Comparison of ENCODE assay signal across 26 mouse cellular contexts in the genomic region with DNA sequence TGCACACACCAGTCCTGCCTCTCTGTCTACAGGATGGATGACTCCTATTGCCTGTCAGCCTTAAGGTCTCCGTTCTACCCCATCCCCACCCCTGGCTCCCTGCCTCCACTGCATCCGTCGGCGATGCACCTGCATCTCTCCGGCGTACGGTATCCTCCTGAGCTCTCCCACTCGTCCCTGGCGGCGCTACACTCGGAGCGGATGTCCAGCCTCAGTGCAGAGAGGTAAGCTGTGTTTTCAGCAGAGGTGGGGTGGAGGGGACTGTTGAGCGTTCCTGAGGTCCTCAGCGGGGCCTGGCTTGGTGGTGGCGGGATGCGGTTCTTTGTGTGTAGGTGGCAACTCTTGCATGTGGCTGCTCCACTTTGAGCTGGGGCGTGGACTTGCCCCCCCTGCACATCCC. TPM values are rescaled to one million over a fixed set of nuclear protein-coding genes. Genes with fewer than 3 reads are reported as not detected.
DNase-seq lines count a peak whose midpoint lies in the region; ATAC-seq lines count a peak whose summit lies in the region.
"Had no signal": no experiment of that assay in that cellular context is flagged by ENCODE, and none has a peak within 500 bp of the region (broad histone marks: within the 10 kb centered on the region; RNA-seq: fewer than 3 reads in every experiment).

No protein-coding gene starts in this region.

- peak; percentile 43 for DNase-seq in cerebellum, adult 9-11 months
- no peak for DNase-seq in cerebellum, adult 11 months
- DNase-seq in hindbrain, embryonic 14.5 days (ENCODE audit: low spot score), result no peak
- peak; percentile 9 for DNase-seq in neural tube, embryonic 11.5 days (ENCODE audit: low spot score)
- DNase-seq in ZHBTc4 (ENCODE audit: low read depth, low spot score), result peak; percentile 33
- no peak for DNase-seq in left cerebral cortex, postnatal 4 days
- DNase-seq: adrenal gland, adult 2 months; cerebellum, adult 11-12 months; cerebellum, postnatal 36 days; embryo, embryonic 11 days; forebrain, postnatal 0 days; gastrocnemius, postnatal 36 days; kidney, adult 2 months; liver; lung, postnatal 36 days; thymus, adult 2 months had no signal

- ATAC-seq in hindbrain, embryonic 12.5 days (ENCODE audit: low FRiP score), result no peak
- no peak for ATAC-seq in hindbrain, embryonic 14.5 days (ENCODE audit: low FRiP score)
- ATAC-seq in neural tube, embryonic 11.5 days (ENCODE audit: insufficient read depth, low FRiP score, low TSS enrichment), result no peak
- ATAC-seq in neural tube, embryonic 15.5 days (ENCODE audit: low FRiP score), result no peak
- ATAC-seq: forebrain, postnatal 0 days; Patski had no signal

- intact Hi-C loops in left cerebral cortex, postnatal 4 days (cut with DNase I), result no loop called here

- H3K9me3 ChIP-seq in hindbrain, embryonic 12.5 days (replicated peaks), result no peaks in the 10 kb centered on the region
- H3K9me3 ChIP-seq in hindbrain, embryonic 14.5 days (ENCODE audit: control insufficient read depth, low read length), result no peaks in the 10 kb centered on the region
- H3K9me3 ChIP-seq in neural tube, embryonic 11.5 days (ENCODE audit: control insufficient read depth, low read length), result no peaks in the 10 kb centered on the region
- H3K9me3 ChIP-seq in neural tube, embryonic 15.5 days (replicated peaks), result no peaks in the 10 kb centered on the region
- H3K9me3 ChIP-seq: limb, embryonic 10.5 days; liver, embryonic 15.5 days; lung, embryonic 15.5 days; megakaryocyte, embryonic 14.5 days; neural tube, embryonic 12.5 days had no signal

- no peak overlapping the region for H3K4me2 ChIP-seq in hindbrain, embryonic 12.5 days (replicated peaks)
- H3K4me2 ChIP-seq in hindbrain, embryonic 14.5 days (replicated peaks), result no peak overlapping the region
- H3K4me2 ChIP-seq in neural tube, embryonic 11.5 days (ENCODE audit: low read depth), result no peak overlapping the region
- no peak overlapping the region for H3K4me2 ChIP-seq in neural tube, embryonic 15.5 days
- H3K4me2 ChIP-seq: liver, embryonic 15.5 days; lung, embryonic 15.5 days; neural tube, embryonic 12.5 days had no signal

- 0 out of 2 replicates have a peak overlapping the region, but pooled peaks have one; percentile 17 for H3K27ac ChIP-seq in hindbrain, embryonic 12.5 days
- H3K27ac ChIP-seq in hindbrain, embryonic 14.5 days, result no peak overlapping the region
- no peak overlapping the region for H3K27ac ChIP-seq in neural tube, embryonic 11.5 days (ENCODE audit: low read depth, low read length)
- H3K27ac ChIP-seq in neural tube, embryonic 15.5 days (replicated peaks), result no peak overlapping the region
- H3K27ac ChIP-seq: kidney, postnatal 0 days; limb, embryonic 10.5 days; liver, embryonic 15.5 days; lung, embryonic 15.5 days; stomach, postnatal 0 days had no signal

- WGBS in hindbrain, embryonic 12.5 days, result 92% methylated on average over 17 of the region's 17 CpGs
- 96% methylated on average over 17 of the region's 17 CpGs for WGBS in hindbrain, embryonic 14.5 days
- 96% methylated on average over 17 of the region's 17 CpGs for WGBS in neural tube, embryonic 11.5 days
- WGBS in neural tube, embryonic 15.5 days, result 97% methylated on average over 17 of the region's 17 CpGs

- H3K9ac ChIP-seq in hindbrain, embryonic 12.5 days, result no peak overlapping the region
- no peak overlapping the region for H3K9ac ChIP-seq in hindbrain, embryonic 14.5 days
- no peak overlapping the region for H3K9ac ChIP-seq in neural tube, embryonic 11.5 days (ENCODE audit: low read length)
- H3K9ac ChIP-seq in neural tube, embryonic 15.5 days (replicated peaks), result no peak overlapping the region
- H3K9ac ChIP-seq: forebrain, postnatal 0 days; liver, embryonic 15.5 days; lung, embryonic 15.5 days; neural tube, embryonic 12.5 days had no signal

- no peak overlapping the region for H3K4me3 ChIP-seq in hindbrain, embryonic 12.5 days
- H3K4me3 ChIP-seq in hindbrain, embryonic 14.5 days (replicated peaks; ENCODE audit: low read length), result no peak overlapping the region
- H3K4me3 ChIP-seq in neural tube, embryonic 11.5 days (ENCODE audit: low read depth, low read length), result no peak overlapping the region
- H3K4me3 ChIP-seq in neural tube, embryonic 15.5 days (replicated peaks), result no peak overlapping the region
- H3K4me3 ChIP-seq: limb, embryonic 10.5 days; liver, embryonic 15.5 days; lung, embryonic 15.5 days; megakaryocyte, embryonic 14.5 days; neural tube, embryonic 12.5 days had no signal

- peaks cover 62% of the 10 kb centered on the region for H3K36me3 ChIP-seq in hindbrain, embryonic 12.5 days
- peaks cover 66% of the 10 kb centered on the region for H3K36me3 ChIP-seq in hindbrain, embryonic 14.5 days (replicated peaks; ENCODE audit: control insufficient read depth, insufficient read depth)
- H3K36me3 ChIP-seq in neural tube, embryonic 11.5 days (ENCODE audit: control insufficient read depth, insufficient read depth, low read length), result peaks cover 44% of the 10 kb centered on the region
- H3K36me3 ChIP-seq in neural tube, embryonic 15.5 days, result peaks cover 54% of the 10 kb centered on the region

- peaks cover 50% of the 10 kb centered on the region for H3K4me1 ChIP-seq in hindbrain, embryonic 12.5 days
- peaks cover 39% of the 10 kb centered on the region for H3K4me1 ChIP-seq in hindbrain, embryonic 14.5 days (replicated peaks; ENCODE audit: control insufficient read depth, insufficient read depth, low read length)
- peaks cover 38% of the 10 kb centered on the region for H3K4me1 ChIP-seq in neural tube, embryonic 11.5 days (ENCODE audit: control insufficient read depth, insufficient read depth, low read length)
- peaks cover 52% of the 10 kb centered on the region for H3K4me1 ChIP-seq in neural tube, embryonic 15.5 days

- no peaks in the 10 kb centered on the region for H3K27me3 ChIP-seq in hindbrain, embryonic 12.5 days
- H3K27me3 ChIP-seq in hindbrain, embryonic 14.5 days (ENCODE audit: control insufficient read depth, insufficient read depth, low read length), result no peaks in the 10 kb centered on the region
- no peaks in the 10 kb centered on the region for H3K27me3 ChIP-seq in neural tube, embryonic 11.5 days (ENCODE audit: control insufficient read depth, insufficient read depth, low read length)
- H3K27me3 ChIP-seq in neural tube, embryonic 15.5 days (replicated peaks), result no peaks in the 10 kb centered on the region
- H3K27me3 ChIP-seq: liver, embryonic 15.5 days; lung, embryonic 15.5 days; megakaryocyte, embryonic 14.5 days; neural tube, embryonic 12.5 days; Patski had no signal

RNA-seq across cellular contexts. Expression of gene Gins2, which starts 21.4 kb away (rescaled TPM):
- 49.6 and 65.3 TPM in 2 replicates for polyA plus RNA-seq in hindbrain, embryonic 12.5 days (2016; fragmentation: Nextera tagmentation; extraction: Ambion mirVana)
- polyA plus RNA-seq in hindbrain, embryonic 14.5 days (2014; fragmentation: Nextera tagmentation; extraction: Ambion mirVana), result 17.5 and 18.2 TPM in 2 replicates
- polyA plus RNA-seq in neural tube, embryonic 11.5 days (2014; fragmentation: Nextera tagmentation; extraction: Ambion mirVana), result 101 and 109 TPM in 2 replicates
- polyA plus RNA-seq in neural tube, embryonic 15.5 days (2015; fragmentation: Nextera tagmentation; extraction: Ambion mirVana), result 15.9 and 38.9 TPM in 2 replicates
- 1 to 10 TPM; 4.8 to 5.7 TPM for total RNA-seq in left cerebral cortex, postnatal 4 days (2021)

Comparison
In these comparisons a context has a peak if more than half of its experiments do, and no peak if none do; other contexts are left out.
1. DNase-seq: peak in cerebellum, adult 9-11 months (single experiment), neural tube, embryonic 11.5 days (single experiment) and ZHBTc4 (single experiment); none in cerebellum, adult 11 months (single experiment), hindbrain, embryonic 14.5 days (single experiment) and left cerebral cortex, postnatal 4 days (single experiment).